Mouse (Mus musculus) forebrain, embryonic 16.5 days (tissue): Measurements from ENCODE around the gene Rhox3f. TPM values are rescaled to one million over a fixed set of nuclear protein-coding genes. Genes with fewer than 3 reads are reported as not detected.
"Not testable (repeated sequence)": the region's sequence is repeated elsewhere in the genome, so short reads cannot be mapped to it uniquely, and the experiment has no call there.

ENCODE experiments used
- ATAC-seq: fragments of 200-750 bp; cut with Nextera tagmentation; 2 replicates; pipeline ENCODE4 v1.8.0; 2017; ENCODE audit warnings: mild to moderate bottlenecking, moderate library complexity
- H3K27ac ChIP-seq: fragments of 300-500 bp; sonication (generic); 2 replicates; pipeline ENCODE4 v1.5.1; 2014; ENCODE audit warnings: low read length, control low read depth
- H3K27me3 ChIP-seq: fragments of 300-500 bp; sonication (generic); replicated peaks from 2 replicates; pipeline ENCODE4 v1.6.1; 2014; ENCODE audit warnings: low read length; ENCODE audit not compliant: control insufficient read depth, insufficient read depth
- H3K36me3 ChIP-seq: fragments of 300-500 bp; sonication (generic); 2 replicates; pipeline ENCODE4 v1.6.1; 2014; ENCODE audit not compliant: control insufficient read depth, insufficient read depth
- H3K4me1 ChIP-seq: fragments of 300-500 bp; sonication (generic); replicated peaks from 2 replicates; pipeline ENCODE4 v1.6.1; 2014; ENCODE audit warnings: low read length; ENCODE audit not compliant: control insufficient read depth, insufficient read depth
- H3K4me2 ChIP-seq: fragments of 300-500 bp; sonication (generic); 2 replicates; pipeline ENCODE4 v1.6.1; 2014; ENCODE audit warnings: mild to moderate bottlenecking, low read length, control low read depth
- H3K4me3 ChIP-seq: fragments of 300-500 bp; sonication (generic); replicated peaks from 2 replicates; pipeline ENCODE4 v1.5.1; 2014; ENCODE audit warnings: mild to moderate bottlenecking, low read length, control low read depth
- H3K9ac ChIP-seq: fragments of 300-500 bp; sonication (generic); replicated peaks from 2 replicates; pipeline ENCODE4 v1.6.1; 2014; ENCODE audit warnings: low read depth, low read length, control low read depth
- H3K9me3 ChIP-seq: fragments of 300-500 bp; sonication (generic); 2 replicates; pipeline ENCODE4 v1.6.1; 2016; ENCODE audit warnings: low read length; ENCODE audit not compliant: control insufficient read depth
- whole genome bisulfite sequencing: fragments of 180-500 bp; shearing (Covaris S2); extraction: QIAGEN DNeasy Blood & Tissue Kit; methylation state at CpG from one replicate; pipeline ENCODE4 v1.1.7; 2014; 5-methylcytosine and 5-hydroxymethylcytosine counted together
- polyA plus RNA-seq: library from polyadenylated mRNA; unstranded; fragments of >200 nt; fragmentation: Nextera tagmentation; extraction: Ambion mirVana; gene quantifications from 2 replicates; pipeline ENCODE4 v1.2.1, GENCODE M21; 2015

Gene Rhox3f
- not detected in 2 replicates for polyA plus RNA-seq

DNA sequence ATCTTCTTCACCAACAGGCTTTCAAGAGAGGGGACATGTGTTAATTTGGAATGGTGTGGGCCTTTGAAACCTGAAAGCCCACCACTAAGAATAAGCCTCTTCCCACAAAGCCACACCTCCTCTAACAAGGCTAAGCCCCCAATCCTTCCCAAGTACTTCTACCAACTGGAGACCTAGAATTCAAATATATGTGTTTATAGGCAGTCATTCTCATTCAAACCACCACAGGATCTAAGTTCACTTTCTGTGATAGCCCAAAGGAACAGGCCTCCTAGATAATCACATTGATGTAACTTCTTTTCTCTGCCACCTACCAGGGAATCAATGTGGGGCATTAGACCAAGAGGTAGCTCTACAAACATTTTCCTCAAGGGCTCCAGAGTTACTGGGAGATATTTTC is at the start of gene Rhox3f:
Gene Rhox3f (plus strand): TSS at position 301 of the 400 bp plus-strand sequence.
- not testable (repeated sequence) for H3K9ac ChIP-seq, H3K36me3 ChIP-seq, ATAC-seq, H3K4me2 ChIP-seq, H3K27me3 ChIP-seq, H3K4me1 ChIP-seq, H3K9me3 ChIP-seq, H3K4me3 ChIP-seq, H3K27ac ChIP-seq

DNA sequence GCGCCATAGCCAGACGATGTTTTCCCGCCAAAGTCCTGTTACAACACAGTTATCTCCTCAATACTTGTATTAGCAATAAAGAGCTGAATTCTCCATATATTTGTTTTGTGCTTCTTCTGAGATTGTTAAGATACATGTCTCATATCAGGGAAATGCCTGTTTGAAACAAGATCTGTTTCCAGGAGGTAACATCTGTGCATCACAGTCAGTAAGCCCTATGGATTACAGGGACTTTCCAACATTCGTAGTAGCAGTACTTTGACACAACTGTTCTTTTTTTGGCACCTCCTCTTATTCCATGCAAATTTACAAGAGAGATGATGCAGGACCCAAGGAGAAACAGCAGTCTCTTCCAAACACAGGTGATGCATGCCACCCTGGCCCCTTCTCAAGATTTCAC is 39.1 kb upstream of the Rhox3f start, which contains the start of gene Rhox3e:
Gene Rhox3e (plus strand): TSS at position 301 of the 400 bp plus-strand sequence.
- not testable (repeated sequence) for H3K27ac ChIP-seq, H3K4me2 ChIP-seq, H3K4me3 ChIP-seq, H3K36me3 ChIP-seq, H3K9ac ChIP-seq, ATAC-seq, H3K4me1 ChIP-seq, H3K27me3 ChIP-seq, H3K9me3 ChIP-seq
- WGBS: no CpG with 5 or more reads among the region's 4 CpGs

DNA sequence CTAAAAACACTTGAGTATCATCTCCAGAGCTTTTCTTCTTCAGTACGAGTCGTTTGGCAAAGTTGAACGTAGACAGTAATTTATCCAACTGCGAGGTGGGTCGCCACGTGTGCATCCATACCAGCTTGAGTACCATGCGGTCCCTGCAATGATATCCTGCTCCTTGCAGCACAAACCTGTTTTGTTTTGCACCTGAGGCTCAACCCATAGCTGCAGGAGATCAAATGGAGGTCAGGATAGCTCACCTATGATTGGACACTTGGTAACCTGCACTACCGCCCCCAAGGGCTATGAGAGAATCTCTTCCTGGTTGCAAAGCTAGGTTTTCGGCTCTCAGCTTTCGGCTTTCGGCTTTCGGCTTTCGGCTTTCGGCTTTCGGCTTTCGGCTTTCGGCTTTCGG is 23.7 kb upstream of the Rhox3f start, which contains the start of gene Rhox4e:
Gene Rhox4e (plus strand): TSS at position 301 of the 400 bp plus-strand sequence.
- not testable (repeated sequence) for H3K4me3 ChIP-seq, ATAC-seq, H3K27me3 ChIP-seq, H3K4me1 ChIP-seq, H3K9me3 ChIP-seq, H3K4me2 ChIP-seq, H3K36me3 ChIP-seq, H3K9ac ChIP-seq, H3K27ac ChIP-seq
- WGBS: 98% methylated on average over 10 of the region's 18 CpGs

DNA sequence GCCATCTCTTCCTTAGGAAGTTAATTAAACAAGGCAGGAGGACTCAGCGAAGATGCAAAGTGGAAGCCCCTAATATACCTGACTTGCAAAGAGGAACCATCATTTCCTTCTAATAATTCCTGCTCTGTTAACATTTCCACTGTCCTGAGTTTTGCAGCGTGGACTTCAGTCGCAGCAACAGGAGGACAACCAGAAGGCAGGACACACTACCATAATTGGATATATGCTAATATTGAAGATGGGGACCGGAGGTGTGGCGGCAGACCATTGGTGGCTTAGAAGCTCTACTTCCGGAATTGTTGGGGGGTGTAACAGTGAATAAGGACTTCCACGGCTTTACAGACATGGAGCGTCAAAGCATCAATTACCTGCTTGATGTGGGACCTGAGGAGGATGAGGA is 9.7 kb upstream of the Rhox3f start, which contains the start of gene Rhox2f:
Gene Rhox2f (plus strand): TSS at position 301 of the 400 bp plus-strand sequence.
- not testable (repeated sequence) for H3K9ac ChIP-seq, H3K27ac ChIP-seq, H3K4me3 ChIP-seq, H3K4me2 ChIP-seq, H3K36me3 ChIP-seq, H3K9me3 ChIP-seq, H3K27me3 ChIP-seq, ATAC-seq, H3K4me1 ChIP-seq
- 96% methylated on average over 5 of the region's 8 CpGs for WGBS

DNA sequence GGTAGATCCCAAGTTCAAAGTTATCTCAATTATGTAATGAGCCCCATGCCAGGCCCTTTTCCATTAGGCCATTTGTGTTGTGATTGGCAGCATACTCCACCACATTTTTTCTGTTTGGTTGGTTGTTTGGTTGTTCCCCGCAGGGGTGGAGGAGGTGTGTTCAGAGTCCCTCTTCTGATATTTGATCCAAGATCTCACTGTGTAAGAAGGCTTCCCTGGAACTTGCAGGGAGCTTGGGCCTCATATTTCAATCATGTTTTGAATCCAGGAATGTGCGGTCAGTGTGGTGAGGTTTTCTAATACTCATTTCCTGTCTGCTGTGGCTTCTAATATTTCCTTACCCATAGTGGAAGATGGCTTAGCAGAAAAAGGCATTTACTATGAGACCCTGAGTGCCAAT is 8.2 kb upstream of the Rhox3f start:
- not testable (repeated sequence) for H3K4me3 ChIP-seq, H3K4me1 ChIP-seq, H3K9me3 ChIP-seq, H3K4me2 ChIP-seq, H3K36me3 ChIP-seq, H3K27ac ChIP-seq, H3K27me3 ChIP-seq, ATAC-seq, H3K9ac ChIP-seq
- WGBS: 44% methylated on average over 2 of the region's 2 CpGs

DNA sequence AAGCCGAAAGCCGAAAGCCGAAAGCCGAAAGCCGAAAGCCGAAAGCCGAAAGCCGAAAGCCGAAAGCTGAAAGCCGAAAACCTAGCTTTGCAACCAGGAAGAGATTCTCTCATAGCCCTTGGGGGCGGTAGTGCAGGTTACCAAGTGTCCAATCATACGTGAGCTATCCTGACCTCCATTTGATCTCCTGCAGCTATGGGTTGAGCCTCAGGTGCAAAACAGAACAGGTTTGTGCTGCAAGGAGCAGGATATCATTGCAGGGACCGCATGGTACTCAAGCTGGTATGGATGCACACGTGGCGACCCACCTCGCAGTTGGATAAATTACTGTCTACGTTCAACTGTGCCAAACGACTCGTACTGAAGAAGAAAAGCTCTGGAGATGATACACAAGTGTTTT is 26.8 kb downstream of the Rhox3f start, which contains the start of gene Rhox4f:
Gene Rhox4f (minus strand): TSS at position 101 of the 400 bp plus-strand sequence.
- not testable (repeated sequence) for ATAC-seq, H3K27me3 ChIP-seq, H3K4me1 ChIP-seq, H3K4me2 ChIP-seq, H3K9ac ChIP-seq, H3K9me3 ChIP-seq, H3K4me3 ChIP-seq, H3K27ac ChIP-seq, H3K36me3 ChIP-seq
- 94% methylated on average over 7 of the region's 19 CpGs for WGBS

DNA sequence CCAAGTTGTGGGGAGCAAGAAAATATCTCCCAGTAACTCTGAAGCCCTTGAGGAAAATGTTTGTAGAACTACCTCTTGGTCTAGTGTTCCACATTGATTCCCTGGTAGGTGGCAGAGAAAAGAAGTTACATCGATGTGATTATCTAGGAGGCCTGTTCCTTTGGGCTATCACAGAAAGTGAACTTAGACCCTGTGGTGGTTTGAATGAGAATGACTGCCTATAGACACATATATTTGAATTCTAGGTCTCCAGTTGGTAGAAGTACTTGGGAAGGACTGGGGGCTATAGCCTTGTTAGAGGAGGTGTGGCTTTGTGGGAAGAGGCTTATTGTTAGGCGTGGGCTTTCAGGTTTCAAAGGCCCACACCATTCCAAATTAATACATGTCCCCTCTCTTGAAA is 47.7 kb downstream of the Rhox3f start, which contains the start of gene Rhox3g:
Gene Rhox3g (minus strand): TSS at position 101 of the 400 bp plus-strand sequence.
- not testable (repeated sequence) for H3K4me1 ChIP-seq, H3K27me3 ChIP-seq, H3K4me3 ChIP-seq, H3K27ac ChIP-seq, ATAC-seq, H3K36me3 ChIP-seq, H3K9ac ChIP-seq, H3K9me3 ChIP-seq, H3K4me2 ChIP-seq
- 93% methylated on average over 2 of the region's 2 CpGs for WGBS

Other genes with a start within 250 kb of the Rhox3f start
- gene Rhox3a2, start 201.0 kb upstream of the Rhox3f start, polyA plus RNA-seq: not detected in 2 replicates
- not detected in 2 replicates for gene Rhox4a2, start 190.1 kb upstream of the Rhox3f start, polyA plus RNA-seq
- not detected in 2 replicates for gene Rhox2b, start 168.9 kb upstream of the Rhox3f start, polyA plus RNA-seq
- gene Rhox4b, start 148.5 kb upstream of the Rhox3f start, polyA plus RNA-seq: not detected in 2 replicates
- gene Rhox2c, start 127.3 kb upstream of the Rhox3f start, polyA plus RNA-seq: not detected in 2 replicates
- not detected in 2 replicates for gene Rhox3c, start 122.4 kb upstream of the Rhox3f start, polyA plus RNA-seq
- gene Rhox4c, start 100.7 kb upstream of the Rhox3f start, polyA plus RNA-seq: not detected in 2 replicates
- not detected in 2 replicates for gene Rhox2d, start 87.6 kb upstream of the Rhox3f start, polyA plus RNA-seq
- not detected in 2 replicates for gene Rhox4d, start 66.6 kb upstream of the Rhox3f start, polyA plus RNA-seq
- gene Rhox2e, start 50.5 kb upstream of the Rhox3f start, polyA plus RNA-seq: not detected in 2 replicates
- not detected in 2 replicates for gene Rhox3e, start 39.0 kb upstream of the Rhox3f start, polyA plus RNA-seq
- gene Rhox4e, start 23.6 kb upstream of the Rhox3f start, polyA plus RNA-seq: not detected in 2 replicates
- gene Rhox2f, start 9.6 kb upstream of the Rhox3f start, polyA plus RNA-seq: not detected in 2 replicates
- not detected in 2 replicates for gene Rhox4f, start 26.7 kb downstream of the Rhox3f start, polyA plus RNA-seq
- gene Rhox3g, start 47.6 kb downstream of the Rhox3f start, polyA plus RNA-seq: not detected in 2 replicates
- not detected in 2 replicates for gene Rhox2g, start 62.5 kb downstream of the Rhox3f start, polyA plus RNA-seq
- not detected in 2 replicates for gene Rhox4g, start 70.3 kb downstream of the Rhox3f start, polyA plus RNA-seq
- not detected in 2 replicates for gene Rhox3h, start 87.8 kb downstream of the Rhox3f start, polyA plus RNA-seq
- gene Rhox2h, start 92.3 kb downstream of the Rhox3f start, polyA plus RNA-seq: not detected in 2 replicates
- 0.56 TPM in 1 of 2 replicates, not detected in the other for gene Rhox5, start 223.8 kb downstream of the Rhox3f start, polyA plus RNA-seq
- not detected in 2 replicates for gene Rhox6, start 245.9 kb downstream of the Rhox3f start, polyA plus RNA-seq